Mouse (Mus musculus): ENCODE results near the gene Krtap5-1. TPM values are rescaled to one million over a fixed set of nuclear protein-coding genes. Genes with fewer than 3 reads are reported as not detected.

Gene Krtap5-1
- polyA plus RNA-seq, 1 experiment = not detected

DNA sequence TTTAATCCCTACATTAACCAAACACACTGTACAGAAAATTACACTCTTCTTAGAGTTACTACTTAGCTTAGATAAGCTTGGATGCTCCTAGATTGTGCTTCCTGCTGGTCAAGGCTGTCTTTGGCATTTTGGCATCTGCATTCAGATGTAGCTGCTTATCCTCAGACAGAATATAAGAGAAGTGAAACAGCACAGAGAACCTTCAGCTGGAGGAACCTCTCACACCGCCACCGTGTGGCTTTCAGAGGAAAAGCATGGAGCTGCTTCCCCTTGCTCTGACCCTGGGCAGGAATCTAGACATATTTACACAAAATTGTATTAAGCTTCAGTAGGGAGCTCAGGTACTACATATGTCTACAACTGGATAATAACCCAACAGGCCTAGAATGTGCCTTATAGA is 41.4 kb downstream of the Krtap5-1 start:
- Histone ChIP-seq H3K79me3 (ENCODE audit: low read depth) (no peaks in the 10 kb centered on the region), H3K36me3 (ENCODE audit: control insufficient read depth, insufficient read depth) (no peaks in the 10 kb centered on the region), H3ac (ENCODE audit: control insufficient read depth, insufficient read length, low read depth) (no peak overlapping the region), H3K4me3 (ENCODE audit: insufficient read depth, poor library complexity, severe bottlenecking) (no peak overlapping the region), H3K27me3 (ENCODE audit: control insufficient read depth, insufficient read depth, insufficient read length) (no peaks in the 10 kb centered on the region), H3K79me2 (ENCODE audit: control insufficient read depth, insufficient read depth) (no peaks in the 10 kb centered on the region)
- TF ChIP-seq CTCF (IDR thresholded peaks at IDR 0.05; ENCODE audit: control insufficient read depth, insufficient read depth, insufficient read length) (peak; percentile 26), USF1 (IDR thresholded peaks at IDR 0.05; ENCODE audit: low read depth) (no peak)

DNA sequence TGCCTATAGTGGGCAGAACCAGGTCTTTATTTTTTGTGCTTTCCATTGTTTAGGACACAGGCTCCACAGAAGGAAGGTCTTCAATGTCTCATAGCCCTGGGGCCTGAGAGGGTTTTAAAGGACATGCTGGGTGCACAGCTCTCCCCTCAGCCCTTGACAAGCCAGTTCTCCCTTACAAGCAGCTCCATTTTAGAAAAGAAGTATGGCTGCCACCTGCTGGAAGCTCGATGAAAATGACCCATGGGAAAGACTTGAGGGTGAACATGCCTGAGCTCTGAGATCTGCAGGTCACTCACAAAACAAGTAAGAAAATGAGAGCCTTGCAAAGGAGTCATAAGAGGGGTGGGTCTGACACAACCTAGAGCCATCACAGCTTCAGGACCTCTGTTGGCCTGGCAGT is 47.1 kb downstream of the Krtap5-1 start:
- no peaks in the 10 kb centered on the region for H3K79me3 ChIP-seq (ENCODE audit: low read depth)
- H3K79me2 ChIP-seq (ENCODE audit: control insufficient read depth, insufficient read depth) = no peaks in the 10 kb centered on the region
- H3K4me3 ChIP-seq (ENCODE audit: insufficient read depth, poor library complexity, severe bottlenecking) = no peak overlapping the region
- no peak overlapping the region for H3ac ChIP-seq (ENCODE audit: control insufficient read depth, insufficient read length, low read depth)
- no peaks in the 10 kb centered on the region for H3K36me3 ChIP-seq (ENCODE audit: control insufficient read depth, insufficient read depth)
- H3K27me3 ChIP-seq (ENCODE audit: control insufficient read depth, insufficient read depth, insufficient read length) = no peaks in the 10 kb centered on the region
- TF ChIP-seq USF1 (IDR thresholded peaks at IDR 0.05; ENCODE audit: low read depth) (no peak), CTCF (IDR thresholded peaks at IDR 0.05; ENCODE audit: control insufficient read depth, insufficient read depth, insufficient read length) (no peak), CEBPB (IDR thresholded peaks at IDR 0.05; ENCODE audit: low read depth) (no peak), MAX (IDR thresholded peaks at IDR 0.05) (no peak), MYOG (IDR thresholded peaks at IDR 0.05; ENCODE audit: control insufficient read depth, extremely low read depth, insufficient read length) (no peak), MYOD1 (IDR thresholded peaks at IDR 0.05; ENCODE audit: control insufficient read depth, insufficient read length, low read depth) (no peak), FOSL1 (IDR thresholded peaks at IDR 0.05; ENCODE audit: insufficient read depth, low read length, poor library complexity, severe bottlenecking) (no peak)

Other genes starting within 250 kb of the Krtap5-1 start
- gene Mob2, start 236.1 kb downstream of the Krtap5-1 start, polyA plus RNA-seq (2012; fragmentation: generic; extraction: Trizol) = 27.5 TPM
- 2.1 TPM for gene Dusp8, start 201.3 kb downstream of the Krtap5-1 start, polyA plus RNA-seq (2012; fragmentation: generic; extraction: Trizol)
- not detected for gene Gm45618, start 176.4 kb downstream of the Krtap5-1 start, polyA plus RNA-seq (2012; fragmentation: generic; extraction: Trizol)
- gene Gm39115, start 161.1 kb downstream of the Krtap5-1 start, polyA plus RNA-seq (2012; fragmentation: generic; extraction: Trizol) = not detected
- not detected for gene Gm45337, start 152.5 kb downstream of the Krtap5-1 start, polyA plus RNA-seq (2012; fragmentation: generic; extraction: Trizol)
- gene Gm29735, start 140.0 kb downstream of the Krtap5-1 start, polyA plus RNA-seq (2012; fragmentation: generic; extraction: Trizol) = not detected
- not detected for gene Gm4553, start 131.4 kb downstream of the Krtap5-1 start, polyA plus RNA-seq (2012; fragmentation: generic; extraction: Trizol)
- gene Krtap5-2, start 121.1 kb downstream of the Krtap5-1 start, polyA plus RNA-seq (2012; fragmentation: generic; extraction: Trizol) = not detected
- not detected for gene Gm10153, start 106.7 kb downstream of the Krtap5-1 start, polyA plus RNA-seq (2012; fragmentation: generic; extraction: Trizol)
- not detected for gene Krtap5-3, start 95.8 kb downstream of the Krtap5-1 start, polyA plus RNA-seq (2012; fragmentation: generic; extraction: Trizol)
- not detected for gene Gm7579, start 85.3 kb downstream of the Krtap5-1 start, polyA plus RNA-seq (2012; fragmentation: generic; extraction: Trizol)
- gene Krtap5-5, start 67.1 kb downstream of the Krtap5-1 start, polyA plus RNA-seq (2012; fragmentation: generic; extraction: Trizol) = not detected
- not detected for gene Gm40460, start 56.0 kb downstream of the Krtap5-1 start, polyA plus RNA-seq (2012; fragmentation: generic; extraction: Trizol)
- gene Gm2431, start 38.8 kb downstream of the Krtap5-1 start, polyA plus RNA-seq (2012; fragmentation: generic; extraction: Trizol) = not detected
- not detected for gene Gm4559, start 22.8 kb downstream of the Krtap5-1 start, polyA plus RNA-seq (2012; fragmentation: generic; extraction: Trizol)
- gene Krtap5-4, start 6.4 kb upstream of the Krtap5-1 start, polyA plus RNA-seq (2012; fragmentation: generic; extraction: Trizol) = 0.04 TPM
- 2.0 TPM for gene Ifitm10, start 76.6 kb upstream of the Krtap5-1 start, polyA plus RNA-seq (2012; fragmentation: generic; extraction: Trizol)
- not detected for gene Gm49369, start 85.5 kb upstream of the Krtap5-1 start, polyA plus RNA-seq (2012; fragmentation: generic; extraction: Trizol)
- 384 TPM for gene Ctsd, start 90.9 kb upstream of the Krtap5-1 start, polyA plus RNA-seq (2012; fragmentation: generic; extraction: Trizol)
- 0.07 TPM for gene Syt8, start 137.7 kb upstream of the Krtap5-1 start, polyA plus RNA-seq (2012; fragmentation: generic; extraction: Trizol)
- 7.5 TPM for gene Tnni2, start 144.7 kb upstream of the Krtap5-1 start, polyA plus RNA-seq (2012; fragmentation: generic; extraction: Trizol)
- gene Lsp1, start 163.7 kb upstream of the Krtap5-1 start, polyA plus RNA-seq (2012; fragmentation: generic; extraction: Trizol) = 96.1 TPM
- 6.8 TPM for gene Tnnt3, start 201.7 kb upstream of the Krtap5-1 start, polyA plus RNA-seq (2012; fragmentation: generic; extraction: Trizol)
- gene Mrpl23, start 235.6 kb upstream of the Krtap5-1 start, polyA plus RNA-seq (2012; fragmentation: generic; extraction: Trizol) = 72.2 TPM

Measured in C2C12 (cell line).